Mouse (Mus musculus): ENCODE results near the gene Serpinb5.
"Not testable (repeated sequence)": the region's sequence is repeated elsewhere in the genome, so short reads cannot be mapped to it uniquely, and the experiment has no call there.

Gene Serpinb5

DNA sequence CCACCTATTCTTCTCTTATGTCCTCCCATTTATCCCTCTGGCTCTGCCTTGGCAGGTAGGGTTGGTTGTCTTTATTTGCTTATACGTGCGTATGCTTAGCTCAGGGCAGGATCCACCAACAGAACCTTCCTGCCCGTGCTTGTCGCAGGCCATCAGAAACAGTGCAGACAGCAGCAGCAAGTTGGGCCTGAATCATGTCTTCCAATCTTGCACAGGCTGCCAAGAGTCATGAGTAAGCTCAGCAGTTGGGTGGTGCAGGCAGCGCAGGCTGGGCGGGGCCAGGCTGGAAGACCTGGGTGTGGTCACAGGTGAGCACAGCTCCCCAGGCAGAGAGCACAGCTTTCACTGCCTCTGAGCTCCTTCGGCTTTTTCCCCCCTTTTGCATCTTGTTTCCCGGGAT lies at the start of gene Serpinb5:
Serpinb5 (plus strand) TSS at position 327 of the 400 bp plus-strand sequence.
- DNase-seq: no peak

DNA sequence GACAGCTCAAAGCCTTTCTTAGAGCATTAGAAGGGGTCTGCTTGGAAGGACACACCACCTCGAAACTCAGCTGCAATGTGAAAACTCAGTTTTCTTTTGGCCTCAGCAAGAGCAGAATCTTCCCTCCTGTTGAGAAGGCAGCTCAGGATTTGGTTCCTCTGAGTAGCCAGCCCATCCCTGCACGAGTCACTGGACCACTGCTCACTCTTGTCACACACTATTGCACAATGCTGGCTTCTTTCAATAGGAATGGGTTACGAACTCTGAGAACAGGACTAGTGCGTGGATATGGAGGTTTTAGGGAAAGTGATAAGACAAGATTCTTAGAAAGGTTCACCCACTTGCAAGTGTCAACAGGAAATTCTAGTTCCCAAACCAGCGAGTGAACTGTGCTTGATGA lies 46.1 kb upstream of the Serpinb5 start:
- no peak for DNase-seq

DNA sequence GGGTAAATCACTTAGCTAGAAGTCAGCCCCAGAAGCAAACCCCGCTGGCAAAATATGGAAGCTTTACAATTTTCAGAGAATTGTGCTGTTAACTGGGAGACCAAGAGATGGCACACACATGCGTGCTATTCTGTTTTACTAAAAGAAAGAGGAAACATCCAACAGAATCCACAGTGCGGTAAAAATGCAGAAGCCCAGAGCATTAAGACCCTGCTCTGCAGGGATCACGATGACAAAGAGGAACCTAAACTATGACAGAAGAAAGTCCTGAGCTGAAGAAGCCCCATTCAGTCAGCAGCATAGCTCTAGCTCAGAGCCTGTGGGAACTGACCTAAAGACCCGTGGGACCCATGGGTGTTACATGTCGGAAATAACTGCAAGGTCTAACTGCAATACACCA lies 45.7 kb upstream of the Serpinb5 start:
- DNase-seq: no peak

DNA sequence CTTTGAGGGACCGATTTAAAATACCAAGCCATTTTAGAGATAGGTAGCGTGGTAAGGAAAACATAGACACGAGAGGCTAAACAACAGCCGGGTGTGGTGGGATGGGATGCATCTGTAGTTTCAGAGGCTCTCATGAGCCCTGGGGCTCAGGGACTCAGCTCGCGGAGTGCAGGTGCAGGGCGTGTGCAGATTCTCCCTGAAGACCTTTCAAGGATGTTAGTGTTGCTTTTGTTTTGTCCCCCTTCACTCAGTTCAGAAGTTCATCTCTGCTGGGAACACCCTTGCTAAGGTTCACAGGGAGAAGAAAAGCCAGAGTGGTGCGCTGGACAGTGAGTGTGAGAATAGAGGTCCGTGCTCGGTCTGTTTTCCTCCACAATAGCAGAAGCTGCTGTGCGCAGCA lies 44.2 kb upstream of the Serpinb5 start:
- no peak for DNase-seq

DNA sequence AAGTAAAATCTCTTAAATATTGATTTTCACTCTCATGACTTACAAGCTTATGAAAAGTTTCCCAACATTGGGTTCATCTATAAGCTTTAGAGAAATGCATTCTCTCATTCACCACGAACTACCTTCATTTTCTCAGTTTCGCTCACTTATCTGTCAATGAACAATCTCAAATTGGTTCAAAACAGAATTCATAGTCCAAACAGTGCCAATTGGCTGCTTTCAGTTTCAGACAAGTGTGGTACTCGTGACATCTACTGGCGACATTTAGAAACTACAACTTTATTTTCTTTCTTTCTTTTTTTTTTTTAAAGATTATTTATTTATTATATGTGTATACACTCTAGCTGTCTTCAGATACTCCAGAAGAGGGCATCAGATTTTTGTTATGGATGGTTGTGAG lies 42.6 kb upstream of the Serpinb5 start:
- DNase-seq: no peak

DNA sequence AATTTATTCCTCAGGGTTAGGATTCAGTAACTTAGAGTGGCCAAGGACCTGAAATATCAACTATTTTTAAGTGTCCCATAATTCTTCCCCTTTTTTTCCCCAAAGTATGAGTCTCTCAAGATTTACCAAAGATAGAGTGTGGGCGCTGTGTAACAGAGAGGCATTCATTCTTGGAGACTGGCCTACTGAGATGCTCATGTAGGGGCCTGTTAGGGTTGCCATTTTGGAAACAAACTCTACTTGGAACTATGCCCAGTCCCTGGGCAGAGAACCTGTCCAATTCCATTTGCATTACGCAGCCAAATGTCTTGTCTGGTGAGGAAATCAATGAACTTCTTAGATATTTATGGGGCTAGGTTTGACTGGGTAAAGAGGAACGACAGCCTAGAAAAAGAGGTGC lies 38.7 kb upstream of the Serpinb5 start:
- DNase-seq: no peak

DNA sequence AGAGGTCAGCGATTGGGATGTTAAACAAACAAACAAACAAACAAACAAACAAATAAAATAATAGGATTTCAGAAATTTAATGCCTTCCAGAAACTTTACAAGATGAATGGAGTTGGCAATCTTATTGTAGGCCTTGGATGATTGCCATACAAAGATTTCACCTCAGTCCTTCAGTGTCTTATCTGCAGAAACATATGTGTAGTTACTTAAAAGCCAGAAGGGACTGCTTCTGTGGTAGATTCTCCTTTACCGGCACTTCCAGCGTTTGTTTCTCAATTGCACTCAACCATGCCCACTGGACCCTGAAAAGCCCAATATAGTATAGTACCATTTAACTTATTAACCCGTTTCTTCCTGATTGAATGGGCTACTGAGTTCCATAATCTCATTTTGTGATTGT lies 32.2 kb upstream of the Serpinb5 start:
- DNase-seq: no peak

DNA sequence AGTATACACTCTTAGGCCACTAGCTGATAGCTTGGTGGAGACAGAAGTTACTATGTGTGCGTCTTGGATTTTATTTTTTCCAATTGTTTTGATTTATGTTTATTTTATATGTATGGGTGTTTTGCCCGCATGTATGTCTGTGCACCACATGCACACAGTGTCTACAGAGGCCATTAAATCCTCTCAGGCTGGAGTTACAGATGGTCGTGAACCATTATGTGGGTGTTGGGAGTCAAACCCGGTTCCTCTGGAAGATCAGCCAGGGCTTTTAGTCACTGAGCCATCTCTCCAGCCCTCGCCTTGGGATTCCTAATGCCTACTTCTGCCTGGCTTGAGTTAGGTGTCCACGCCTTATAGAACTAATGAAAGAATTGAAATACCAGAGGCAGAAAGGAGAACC lies 4.6 kb downstream of the Serpinb5 start:
- no peak for DNase-seq

DNA sequence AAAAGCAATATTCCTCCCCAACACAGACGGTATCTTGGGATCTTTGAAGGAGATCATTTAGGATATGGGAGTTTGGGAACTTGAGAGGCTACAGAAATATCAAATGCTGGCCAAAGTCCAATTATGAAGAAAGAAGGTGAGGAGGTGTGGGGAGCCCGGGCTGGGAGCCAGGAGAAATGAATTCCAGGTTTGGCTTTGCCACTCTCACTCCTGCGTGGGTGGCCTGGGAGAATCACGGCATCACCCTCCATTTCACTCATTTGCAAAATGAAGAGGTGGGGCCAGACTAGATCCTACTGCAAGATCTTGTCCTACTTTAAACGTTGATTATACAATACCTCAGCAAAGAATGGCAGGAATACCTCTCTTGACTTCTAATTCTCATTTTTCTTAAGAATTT lies 5.1 kb downstream of the Serpinb5 start:
- no peak for DNase-seq

DNA sequence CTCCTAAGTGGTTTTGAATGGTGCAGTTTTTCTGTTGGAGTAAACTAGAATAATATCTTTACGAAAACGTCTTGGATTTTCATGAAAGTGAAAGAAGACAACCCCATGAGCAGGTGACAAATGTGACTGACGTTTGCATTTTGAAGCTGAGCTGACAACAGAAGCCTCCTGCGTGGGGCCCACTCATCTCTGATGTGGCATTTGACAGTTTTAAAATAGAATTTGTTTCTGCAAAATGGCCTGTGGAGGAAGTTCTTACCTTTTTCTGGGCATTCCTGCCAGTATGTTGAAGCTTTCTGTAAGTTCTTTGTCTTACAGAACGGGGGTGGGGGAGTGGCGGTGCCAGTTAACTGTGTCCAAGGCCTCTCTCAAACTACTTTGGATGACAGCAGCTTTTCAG lies 5.8 kb downstream of the Serpinb5 start:
- DNase-seq: no peak

DNA sequence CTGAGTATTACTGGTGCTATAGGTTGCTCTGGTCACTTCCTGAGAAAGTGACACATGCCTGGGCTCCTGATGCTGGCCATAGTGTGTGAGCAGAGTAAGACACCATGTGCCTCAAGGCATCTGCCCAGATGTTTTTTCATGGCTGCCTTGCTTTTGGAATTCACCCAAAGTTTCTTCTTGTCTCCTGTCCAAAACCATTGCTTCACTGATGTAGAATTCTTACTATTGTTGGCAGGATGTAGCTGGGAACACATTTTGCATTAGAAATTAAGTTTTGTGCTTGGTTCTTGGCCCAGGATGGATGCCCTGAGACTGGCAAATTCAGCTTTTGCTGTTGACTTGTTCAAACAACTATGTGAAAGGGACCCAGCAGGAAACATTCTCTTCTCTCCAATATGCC lies 9.0 kb downstream of the Serpinb5 start:
- no peak for DNase-seq

DNA sequence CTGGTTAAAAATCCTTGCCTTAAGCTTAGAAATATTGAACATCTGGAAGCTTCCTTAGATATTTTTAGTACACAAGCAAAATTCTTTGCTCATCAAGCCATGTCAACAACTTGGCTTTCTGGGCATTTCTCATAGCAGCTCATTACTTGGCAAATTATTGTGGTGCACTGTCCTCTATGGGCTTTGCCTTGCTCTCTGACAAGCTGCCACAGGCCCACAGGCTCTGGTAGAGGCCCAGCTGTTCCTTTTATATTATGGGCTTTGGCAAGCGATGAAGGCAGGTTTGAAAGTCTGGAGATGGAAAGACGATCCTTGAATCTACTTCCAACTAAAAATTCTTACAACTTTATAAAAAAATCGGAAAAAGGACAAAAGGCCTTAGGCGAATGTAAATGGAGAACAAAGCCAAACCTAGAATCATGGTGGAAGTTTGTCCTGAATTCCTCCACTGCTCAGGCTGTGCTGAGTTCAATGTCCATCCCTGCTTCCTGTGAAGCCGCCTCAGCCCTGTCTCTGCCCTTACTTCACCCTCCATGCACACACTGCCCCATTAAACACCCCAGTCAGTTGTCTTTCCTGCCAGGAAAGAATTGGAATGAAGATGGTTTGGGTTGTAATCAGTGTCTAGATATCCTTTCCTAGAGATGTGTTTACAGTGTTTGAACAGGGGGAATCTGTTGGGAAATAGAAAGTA lies 14.4 kb downstream of the Serpinb5 start:
- DNase-seq: no peak

DNA sequence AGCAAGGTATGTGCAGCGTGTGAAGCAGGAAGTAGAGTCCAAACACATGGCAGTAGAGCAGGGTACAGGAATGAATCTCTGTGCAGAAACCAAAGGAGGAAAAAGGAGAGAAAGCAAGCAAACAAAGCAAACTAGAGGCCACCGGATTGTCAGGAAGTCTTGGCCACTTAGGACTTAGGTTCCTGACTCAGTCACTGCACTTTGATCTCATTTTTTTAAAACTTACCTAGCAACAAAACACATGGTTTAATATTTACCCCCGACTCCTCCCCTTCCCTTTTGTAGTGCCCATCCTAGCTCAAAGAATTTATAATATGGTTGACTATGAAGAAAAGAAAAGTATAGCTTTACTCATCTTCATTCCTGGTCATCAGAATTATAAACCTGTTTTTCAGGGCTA lies 15.2 kb downstream of the Serpinb5 start:
- DNase-seq: no peak

DNA sequence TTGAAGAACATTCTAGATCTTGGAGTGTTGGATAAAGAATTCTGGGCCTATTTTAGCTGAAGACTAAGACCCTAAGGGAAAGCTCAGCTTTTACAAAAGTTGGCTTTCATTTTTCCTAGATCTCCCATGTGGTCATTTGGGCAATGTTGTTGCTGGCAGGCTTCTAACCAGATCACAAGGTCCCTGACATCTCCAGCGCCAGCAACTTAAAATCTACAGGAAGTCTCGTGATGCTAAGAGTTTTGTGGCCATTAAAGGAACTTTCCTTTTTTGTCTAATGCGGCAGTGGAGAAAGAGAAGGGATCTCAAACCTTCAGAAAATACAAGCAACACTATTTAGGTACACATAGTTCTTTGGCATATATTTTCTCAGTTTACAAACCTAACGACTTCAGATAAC lies 21.8 kb downstream of the Serpinb5 start:
- no peak for DNase-seq

DNA sequence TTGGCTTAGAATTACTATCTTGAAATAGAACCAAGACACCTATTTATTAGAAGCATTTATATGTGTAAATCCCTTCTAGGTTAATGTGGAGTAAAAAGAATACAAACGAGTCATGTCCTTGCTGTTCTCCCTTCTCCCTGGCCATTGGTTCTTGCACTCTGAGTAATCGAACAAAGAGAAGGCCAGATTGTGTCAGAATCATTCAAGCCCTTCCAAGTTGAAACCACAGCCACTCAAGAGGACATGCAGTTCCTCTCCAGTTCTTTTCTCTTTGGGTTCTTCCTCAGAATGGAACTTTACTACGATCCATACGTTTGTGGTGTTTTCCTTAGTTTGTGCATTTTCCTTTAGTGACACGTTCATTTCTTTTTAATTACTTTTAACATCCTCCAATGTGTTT lies 22.4 kb downstream of the Serpinb5 start:
- no peak for DNase-seq

DNA sequence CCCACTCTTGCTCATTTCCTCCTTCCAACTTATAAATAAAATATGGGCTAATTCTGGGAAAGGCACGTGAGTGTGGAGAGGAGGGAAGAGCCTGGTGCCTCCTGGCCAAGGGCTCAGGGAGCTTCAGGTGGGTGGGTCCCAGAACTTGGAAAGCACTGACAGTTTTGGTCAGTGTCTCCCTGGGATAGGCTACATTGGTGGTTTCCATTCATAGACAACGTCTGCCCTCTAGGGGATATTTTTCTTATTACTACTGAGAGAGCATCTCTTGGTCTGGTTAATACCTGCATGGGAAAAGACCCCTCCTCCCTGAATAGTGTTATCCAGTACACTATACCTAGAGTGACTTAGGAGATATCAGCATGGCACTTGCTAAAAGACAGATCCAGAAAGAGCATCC lies 22.8 kb downstream of the Serpinb5 start:
- DNase-seq: no peak

DNA sequence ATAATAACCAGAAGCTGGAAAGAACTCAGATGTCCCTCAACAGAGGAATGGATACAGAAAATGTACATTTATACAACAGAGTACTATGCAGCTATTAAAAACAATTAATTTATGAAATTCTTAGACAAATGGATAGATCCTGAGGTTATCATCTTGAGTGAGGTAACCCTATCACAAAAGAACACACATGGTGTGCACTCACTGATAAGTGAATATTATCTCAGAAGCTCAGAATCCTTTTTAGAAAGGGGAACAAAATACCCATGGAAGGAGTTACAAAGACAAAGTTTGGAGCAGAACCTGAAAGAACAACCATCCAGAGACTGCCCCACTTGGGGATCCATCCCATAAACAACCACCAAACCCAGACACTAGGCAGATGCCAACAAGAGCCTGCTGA lies 34.2 kb downstream of the Serpinb5 start:
- DNase-seq: not testable (repeated sequence)

DNA sequence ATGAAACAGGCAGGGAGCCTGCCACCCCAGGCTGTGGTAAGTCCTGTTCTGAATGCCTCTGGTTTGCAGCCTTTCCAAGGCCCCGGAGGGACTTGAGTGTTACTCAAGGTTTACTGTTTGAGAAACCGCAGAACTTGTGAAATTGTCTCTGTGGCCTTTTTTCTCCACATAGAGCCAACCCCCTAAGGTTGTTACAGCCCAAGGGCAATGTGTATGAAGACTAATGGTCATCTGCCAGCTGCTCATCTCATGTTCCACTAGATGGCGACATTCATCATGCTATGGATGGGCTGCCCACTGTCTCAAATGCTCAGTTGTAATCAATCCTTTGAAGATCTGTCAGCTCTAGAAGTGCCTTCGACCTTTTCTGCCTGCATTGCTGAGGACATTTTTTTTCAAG lies 40.4 kb downstream of the Serpinb5 start:
- no peak for DNase-seq

DNA sequence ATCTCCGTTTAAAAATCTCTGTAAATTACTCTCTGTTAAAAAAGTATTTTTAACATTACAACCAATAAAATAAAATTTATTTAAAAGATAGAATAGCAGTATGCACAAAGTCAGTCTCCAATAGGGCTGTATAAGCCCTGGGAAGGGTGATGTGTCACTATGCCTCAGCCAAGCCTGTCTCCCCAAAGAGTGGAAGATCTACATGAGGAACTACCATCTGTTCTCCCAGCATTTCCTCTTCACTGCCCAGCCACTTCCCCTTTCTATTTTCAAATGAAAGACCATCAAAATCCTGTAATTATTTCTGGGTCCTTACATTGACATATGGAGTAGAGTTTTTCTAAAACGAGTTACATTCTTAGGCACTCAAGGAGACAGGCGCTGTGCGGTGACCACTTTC lies 71.0 kb downstream of the Serpinb5 start:
- DNase-seq: no peak
